Mouse (Mus musculus) kidney, embryonic 14.5 days (tissue): ENCODE measurements at regions not wholly inside any gene's neighbourhood (a gene's known extent, or its start where the extent isn't known, plus 50 kb on each side); places are given as distances from the start of the nearest gene placed in this dataset.
A peak's percentile ranks its signal among the peaks of the same experiment; 100 is the strongest.

Source experiments
- ATAC-seq: fragments of 200-750 bp; cut with Nextera tagmentation; 2 replicates; pipeline ENCODE4 v1.8.0; 2017; ENCODE audit warnings: moderate number of reproducible peaks, mild to moderate bottlenecking, moderate TSS enrichment, moderate library complexity; ENCODE audit not compliant: low FRiP score, low TSS enrichment
- H3K27ac ChIP-seq: fragments of 300-500 bp; sonication (generic); 2 replicates; pipeline ENCODE4 v1.5.1; 2014; ENCODE audit warnings: low read depth, mild to moderate bottlenecking, low read length, moderate library complexity, mixed read lengths
- H3K27me3 ChIP-seq: fragments of 300-500 bp; sonication (generic); 2 replicates; pipeline ENCODE4 v1.6.1; 2014; ENCODE audit warnings: mild to moderate bottlenecking, low read length; ENCODE audit not compliant: control insufficient read depth, insufficient read depth
- H3K36me3 ChIP-seq: fragments of 300-500 bp; sonication (generic); 2 replicates; pipeline ENCODE4 v1.6.1; 2014; ENCODE audit warnings: low read length, mixed read lengths; ENCODE audit not compliant: control insufficient read depth, insufficient read depth
- H3K4me1 ChIP-seq: fragments of 300-500 bp; sonication (generic); 2 replicates; pipeline ENCODE4 v1.6.1; 2014; ENCODE audit warnings: low read length, mixed read lengths; ENCODE audit not compliant: control insufficient read depth, insufficient read depth
- H3K4me2 ChIP-seq: fragments of 300-500 bp; sonication (generic); replicated peaks from 2 replicates; pipeline ENCODE4 v1.6.1; 2014; ENCODE audit warnings: low read depth, mild to moderate bottlenecking, low read length
- H3K4me3 ChIP-seq: fragments of 300-500 bp; sonication (generic); 2 replicates; pipeline ENCODE4 v1.5.1; 2014; ENCODE audit warnings: mild to moderate bottlenecking, low read length
- H3K9ac ChIP-seq: fragments of 300-500 bp; sonication (generic); 2 replicates; pipeline ENCODE4 v1.6.1; 2014; ENCODE audit warnings: low read depth, mild to moderate bottlenecking, low read length, moderate library complexity
- H3K9me3 ChIP-seq: fragments of 300-500 bp; sonication (generic); 2 replicates; pipeline ENCODE4 v1.6.1; 2016; ENCODE audit warnings: low read length; ENCODE audit not compliant: control insufficient read depth
- WGBS: fragments of 180-500 bp; shearing (Covaris S2); extraction: QIAGEN DNeasy Blood & Tissue Kit; methylation state at CpG from one replicate; pipeline ENCODE4 v1.1.7; 2014; 5-methylcytosine and 5-hydroxymethylcytosine counted together

GRCm38 (mm10) chr16:30765591-30765990 is 166.1 kb downstream of the Fam43a start:
- H3K9me3 ChIP-seq = no peaks in the 10 kb centered on the region
- H3K4me2 ChIP-seq = no peak overlapping the region
- no peaks in the 10 kb centered on the region for H3K36me3 ChIP-seq
- H3K27ac ChIP-seq = no peak overlapping the region
- no peak overlapping the region for H3K9ac ChIP-seq
- no peaks in the 10 kb centered on the region for H3K27me3 ChIP-seq
- H3K4me3 ChIP-seq = no peak overlapping the region
- 81% methylated on average over 4 of the region's 4 CpGs for WGBS
- no peak for ATAC-seq
- H3K4me1 ChIP-seq = peaks cover 14% of the 10 kb centered on the region; the same call in 1 of the 2 replicates

GRCm38 (mm10) chr16:30769007-30769442 is 169.5 kb downstream of the Fam43a start:
- Histone ChIP-seq H3K4me1 (peaks cover 4% of the 10 kb centered on the region; the same call in 1 of the 2 replicates), H3K36me3 (no peaks in the 10 kb centered on the region), H3K4me3 (no peak overlapping the region), H3K9me3 (no peaks in the 10 kb centered on the region), H3K27ac (no peak overlapping the region), H3K4me2 (no peak overlapping the region), H3K27me3 (no peaks in the 10 kb centered on the region), H3K9ac (no peak overlapping the region)
- WGBS = 20% methylated on average over 5 of the region's 5 CpGs
- no peak for ATAC-seq

DNA sequence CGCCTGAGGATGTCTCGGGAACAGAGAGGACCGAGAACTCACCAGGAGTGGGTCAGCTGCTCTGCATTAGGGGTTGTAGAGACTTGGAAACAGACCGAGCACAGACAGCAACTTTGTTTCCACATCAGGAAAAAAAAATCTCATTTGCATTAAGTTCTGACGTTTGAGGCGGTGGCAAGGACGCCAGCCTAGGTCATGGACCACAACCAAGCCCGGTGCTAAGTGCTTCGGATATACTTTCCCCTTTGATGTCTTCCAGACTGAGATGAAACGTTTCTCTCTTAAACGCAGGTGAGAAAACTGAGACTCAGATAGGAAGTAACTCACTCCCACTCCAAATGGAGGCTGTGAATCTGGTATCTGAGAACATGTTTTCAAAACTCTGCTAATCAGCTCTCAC is 169.9 kb downstream of the Fam43a start:
- H3K27me3 ChIP-seq = no peaks in the 10 kb centered on the region
- no peak for ATAC-seq
- H3K4me3 ChIP-seq = no peak overlapping the region
- H3K27ac ChIP-seq = no peak overlapping the region
- H3K4me2 ChIP-seq = no peak overlapping the region
- no peaks in the 10 kb centered on the region for H3K9me3 ChIP-seq
- H3K36me3 ChIP-seq = no peaks in the 10 kb centered on the region
- H3K4me1 ChIP-seq = peaks cover 3% of the 10 kb centered on the region; the same call in 1 of the 2 replicates
- 11% methylated on average over 11 of the region's 11 CpGs for WGBS
- no peak overlapping the region for H3K9ac ChIP-seq

- Histone ChIP-seq H3K9ac (no peak overlapping the region), H3K9me3 (no peaks in the 10 kb centered on the region), H3K4me3 (no peak overlapping the region), H3K27me3 (no peaks in the 10 kb centered on the region), H3K27ac (no peak overlapping the region), H3K4me2 (no peak overlapping the region), H3K4me1 (peaks cover 23% of the 10 kb centered on the region), H3K36me3 (no peaks in the 10 kb centered on the region)
- no peak for ATAC-seq
- whole genome bisulfite sequencing = 27% methylated on average over 3 of the region's 3 CpGs
These were observed 173.3 kb downstream of the Fam43a start for GRCm38 (mm10) chr16:30772802-30773201.

- no peak overlapping the region for H3K27ac ChIP-seq
- peak; percentile 28; the same call in 1 of the 2 replicates for ATAC-seq
- 39% methylated on average over 14 of the region's 14 CpGs for WGBS
- H3K4me1 ChIP-seq = peaks cover 23% of the 10 kb centered on the region
- no peaks in the 10 kb centered on the region for H3K36me3 ChIP-seq
- H3K9me3 ChIP-seq = no peaks in the 10 kb centered on the region
- no peak overlapping the region for H3K4me2 ChIP-seq
- H3K27me3 ChIP-seq = no peaks in the 10 kb centered on the region
- no peak overlapping the region for H3K9ac ChIP-seq
- H3K4me3 ChIP-seq = no peak overlapping the region
These were observed 175.6 kb downstream of the Fam43a start for GRCm38 (mm10) chr16:30774951-30775661.

DNA sequence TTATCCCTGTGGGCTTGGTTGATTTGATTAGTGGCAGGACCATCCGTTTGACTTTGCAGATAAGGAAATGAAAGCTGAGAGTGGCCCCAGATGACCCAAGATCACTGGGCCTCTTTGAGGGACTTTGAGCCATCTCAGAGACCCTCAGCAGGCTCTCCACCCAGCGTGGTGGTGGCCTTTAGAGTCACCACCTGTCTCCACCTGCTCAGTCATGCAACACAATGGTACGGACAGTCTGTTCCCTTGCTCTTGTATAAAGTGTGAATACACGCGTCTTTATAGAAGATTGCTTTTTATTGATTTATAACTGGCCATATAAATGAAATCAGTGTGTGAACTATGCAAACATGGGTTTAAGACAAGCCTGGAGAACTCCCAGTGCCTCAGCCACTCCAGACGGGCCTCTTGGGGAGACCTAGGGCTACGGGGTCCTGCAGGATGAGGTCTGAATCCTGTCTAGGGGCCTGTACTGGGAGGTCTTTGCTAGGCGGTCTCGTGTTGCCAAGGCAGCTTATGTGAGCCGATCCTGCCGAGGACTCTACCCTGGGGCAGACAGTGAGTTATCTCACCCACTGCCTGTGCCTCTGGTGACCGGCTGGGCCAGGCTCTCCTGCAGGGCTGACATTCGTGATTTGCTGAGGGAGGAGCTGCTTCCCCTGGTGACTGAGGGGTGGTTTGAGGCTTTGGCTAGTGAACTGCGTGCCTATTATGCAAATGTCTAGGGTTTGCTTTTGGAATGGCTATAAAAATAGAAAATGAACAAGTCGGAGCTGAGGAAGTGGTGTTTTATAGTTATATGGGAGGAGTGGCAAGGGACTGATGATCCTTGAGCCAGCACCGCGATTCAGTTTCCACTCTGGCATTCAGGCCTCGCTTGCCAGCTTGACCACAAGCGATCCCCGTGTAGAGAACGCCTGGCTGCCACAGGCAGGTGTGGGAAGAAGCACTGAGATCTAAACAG is 176.5 kb downstream of the Fam43a start:
- Histone ChIP-seq H3K36me3 (no peaks in the 10 kb centered on the region), H3K4me2 (no peak overlapping the region), H3K4me1 (peaks cover 23% of the 10 kb centered on the region), H3K27me3 (no peaks in the 10 kb centered on the region), H3K27ac (no peak overlapping the region), H3K9me3 (no peaks in the 10 kb centered on the region), H3K4me3 (no peak overlapping the region), H3K9ac (no peak overlapping the region)
- 34% methylated on average over 21 of the region's 21 CpGs for WGBS
- ATAC-seq = no peak; the same call in 1 of the 2 replicates

DNA sequence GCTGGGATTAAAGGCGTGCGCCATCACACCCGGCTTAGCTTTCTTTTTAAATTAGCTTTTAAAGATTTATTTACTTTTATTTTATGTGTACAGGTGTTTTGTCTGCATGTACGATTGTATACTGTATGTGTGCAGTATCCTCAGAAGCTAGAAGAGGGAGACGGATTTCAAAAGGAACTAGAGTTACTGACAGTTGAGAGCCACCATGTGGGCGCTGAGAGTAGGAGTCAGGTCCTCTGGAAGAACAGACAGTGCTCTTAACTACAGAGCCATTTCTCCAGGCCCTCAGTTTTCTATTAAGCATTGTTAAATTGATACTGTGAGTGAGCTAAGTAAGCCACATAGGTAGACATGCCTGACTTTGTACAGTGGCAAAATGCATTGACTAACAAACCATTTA is 177.9 kb downstream of the Fam43a start:
- H3K36me3 ChIP-seq = no peaks in the 10 kb centered on the region
- peaks cover 23% of the 10 kb centered on the region for H3K4me1 ChIP-seq
- no peak overlapping the region for H3K4me3 ChIP-seq
- H3K27ac ChIP-seq = no peak overlapping the region
- no peak overlapping the region for H3K9ac ChIP-seq
- no peak overlapping the region for H3K4me2 ChIP-seq
- H3K9me3 ChIP-seq = no peaks in the 10 kb centered on the region
- no peak for ATAC-seq
- WGBS = 88% methylated on average over 6 of the region's 6 CpGs
- H3K27me3 ChIP-seq = no peaks in the 10 kb centered on the region

DNA sequence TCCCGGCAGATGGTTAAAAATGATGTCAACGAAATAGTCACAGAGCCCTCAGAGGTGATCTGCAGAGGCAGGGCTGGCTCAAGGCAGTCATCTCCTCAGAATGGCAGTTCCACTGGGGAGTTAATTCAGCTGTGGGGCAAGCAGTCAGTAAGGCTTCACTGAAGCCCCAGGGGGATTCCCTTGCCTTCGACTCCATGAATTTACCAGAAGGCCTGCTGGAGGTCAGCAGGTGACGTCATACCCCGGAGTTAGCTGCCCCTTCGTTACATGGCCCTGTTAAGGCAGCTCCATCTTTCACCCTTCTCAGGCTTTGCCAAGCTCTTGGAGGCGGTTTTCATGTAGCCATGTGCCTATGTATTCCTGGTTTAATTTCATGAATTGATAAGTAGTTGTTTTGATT is 178.6 kb downstream of the Fam43a start:
- Histone ChIP-seq H3K4me2 (no peak overlapping the region), H3K9ac (no peak overlapping the region), H3K27me3 (no peaks in the 10 kb centered on the region), H3K27ac (no peak overlapping the region), H3K4me3 (no peak overlapping the region), H3K9me3 (no peaks in the 10 kb centered on the region), H3K4me1 (peaks cover 23% of the 10 kb centered on the region), H3K36me3 (no peaks in the 10 kb centered on the region)
- 74% methylated on average over 7 of the region's 7 CpGs for WGBS
- no peak for ATAC-seq

GRCm38 (mm10) chr16:30778945-30779344 is 179.4 kb downstream of the Fam43a start:
- 72% methylated on average over 5 of the region's 5 CpGs for WGBS
- Histone ChIP-seq H3K9ac (no peak overlapping the region), H3K36me3 (no peaks in the 10 kb centered on the region)

More at GRCm38 (mm10) chr16:30778945-30779344, 179.4 kb downstream of the Fam43a start:
- Histone ChIP-seq H3K4me2 (no peak overlapping the region), H3K27me3 (no peaks in the 10 kb centered on the region), H3K27ac (no peak overlapping the region), H3K4me3 (no peak overlapping the region), H3K4me1 (peaks cover 23% of the 10 kb centered on the region), H3K9me3 (no peaks in the 10 kb centered on the region)
- ATAC-seq = no peak
